Mouse (Mus musculus) CH12.LX (cell line): ENCODE data around the gene Fbxw4. TPM values are rescaled to one million over a fixed set of nuclear protein-coding genes. Genes with fewer than 3 reads are reported as not detected.

Source experiments
- DNase-seq: peaks from one replicate; pipeline ENCODE4 v3.0.0-alpha.2; 2013; ENCODE audit errors: extremely low read depth
- H3K27ac ChIP-seq: 2 replicates; pipeline ENCODE4 v1.5.1; 2012; ENCODE audit warnings: low read depth, mild to moderate bottlenecking, control low read depth, moderate library complexity; ENCODE audit not compliant: insufficient read depth
- H3K27me3 ChIP-seq: replicated peaks from 2 replicates; pipeline ENCODE3; 2012; ENCODE audit warnings: inconsistent platforms
- H3K36me3 ChIP-seq, 2 experiments: replicated peaks in 1 of 2; 2 replicates each; pipeline versions ENCODE3 to v1.6.1; 2012; ENCODE audit warnings: inconsistent platforms in 1 of 2, low read length in 1 of 2, mild to moderate bottlenecking in 1 of 2, mixed read lengths in 1 of 2, moderate library complexity in 1 of 2; ENCODE audit not compliant: control insufficient read depth in 1 of 2, insufficient read depth in 1 of 2
- H3K4me1 ChIP-seq, 2 experiments: 2 replicates each; pipeline ENCODE4 v1.6.1; 2012; ENCODE audit warnings: inconsistent platforms in 1 of 2, moderate library complexity in 1 of 2; ENCODE audit not compliant: insufficient read depth in 2 of 2, control insufficient read depth in 1 of 2
- H3K4me2 ChIP-seq: 2 replicates; pipeline ENCODE4 v1.6.1; 2012; ENCODE audit warnings: low read depth, mild to moderate bottlenecking, control low read depth; ENCODE audit not compliant: poor library complexity, insufficient read depth, severe bottlenecking
- H3K4me3 ChIP-seq, 3 experiments: fragments of 150-350 bp in 1 of 3; sonication (generic) in 1 of 3; replicated peaks in 1 of 3; 2 replicates each; pipeline versions ENCODE3 to v1.5.1; 2011 to 2012; ENCODE audit warnings: low read depth in 2 of 3, low read length in 2 of 3, mild to moderate bottlenecking in 2 of 3, moderate library complexity in 2 of 3, control low read depth in 1 of 3, improper control_type of control experiment in 1 of 3, inconsistent platforms in 1 of 3, mixed read lengths in 1 of 3; ENCODE audit not compliant: poor library complexity in 1 of 3
- H3K79me2 ChIP-seq: replicated peaks from 2 replicates; pipeline ENCODE4 v1.6.1; 2012; ENCODE audit warnings: mild to moderate bottlenecking, moderate library complexity; ENCODE audit not compliant: control insufficient read depth, poor library complexity, insufficient read depth, severe bottlenecking; ENCODE audit errors: extremely low read depth
- H3K9ac ChIP-seq: 2 replicates; pipeline ENCODE4 v1.6.1; 2012; ENCODE audit warnings: low read depth, mild to moderate bottlenecking, control low read depth, moderate library complexity; ENCODE audit not compliant: insufficient read depth
- H3K9me3 ChIP-seq: replicated peaks from 2 replicates; pipeline ENCODE3; 2012; ENCODE audit warnings: low read length, inconsistent platforms, mixed read lengths
- CHD1 ChIP-seq: IDR thresholded peaks from 2 replicates; pipeline ENCODE4 v1.6.1; 2012; ENCODE audit warnings: low read depth, low read length, improper control_type of control experiment, inconsistent platforms
- CHD2 ChIP-seq: IDR thresholded peaks from 2 replicates; pipeline ENCODE4 v1.6.1; 2011; ENCODE audit warnings: low read length, improper control_type of control experiment
- CTCF ChIP-seq, 2 experiments: IDR thresholded peaks in 1 of 2; conservative IDR thresholded peaks in 1 of 2; 2 replicates each; pipeline ENCODE4 v1.5.1; 2011 to 2012; ENCODE audit warnings: low read depth in 2 of 2, low read length in 2 of 2, improper control_type of control experiment in 1 of 2, inconsistent platforms in 1 of 2, mild to moderate bottlenecking in 1 of 2, moderate library complexity in 1 of 2
- ELF1 ChIP-seq: IDR thresholded peaks from 2 replicates; pipeline ENCODE4 v1.6.1; 2014; ENCODE audit warnings: low read depth, mild to moderate bottlenecking, inconsistent platforms, low read length, improper control_type of control experiment
- ETS1 ChIP-seq: conservative IDR thresholded peaks from 2 replicates; pipeline ENCODE4 v1.6.1; 2012; ENCODE audit warnings: low read depth, mild to moderate bottlenecking, inconsistent platforms, low read length, improper control_type of control experiment, moderate library complexity
- GABPA ChIP-seq: IDR thresholded peaks from 2 replicates; pipeline ENCODE4 v1.6.1; 2012; ENCODE audit warnings: low read depth, low read length, improper control_type of control experiment, inconsistent platforms; ENCODE audit not compliant: insufficient replicate concordance
- HCFC1 ChIP-seq: IDR thresholded peaks from 2 replicates; pipeline ENCODE4 v1.6.1; 2012; ENCODE audit warnings: low read depth, mild to moderate bottlenecking, inconsistent platforms, low read length, improper control_type of control experiment
- JUN ChIP-seq: IDR thresholded peaks from 2 replicates; pipeline ENCODE4 v1.6.1; 2011; ENCODE audit warnings: low read depth, mild to moderate bottlenecking, low read length, improper control_type of control experiment, moderate library complexity; ENCODE audit not compliant: insufficient read depth
- JUND ChIP-seq: conservative IDR thresholded peaks from 2 replicates; pipeline ENCODE4 v1.6.1; 2011; ENCODE audit warnings: low read depth, low read length, improper control_type of control experiment
- KAT2A ChIP-seq: IDR thresholded peaks from 2 replicates; pipeline ENCODE4 v1.6.1; 2012; ENCODE audit warnings: low read length, improper control_type of control experiment, inconsistent platforms; ENCODE audit not compliant: insufficient replicate concordance
- MXI1 ChIP-seq: IDR thresholded peaks from 2 replicates; pipeline ENCODE4 v1.6.1; 2011; ENCODE audit warnings: mild to moderate bottlenecking, low read depth, low read length, improper control_type of control experiment
- MYC ChIP-seq: IDR thresholded peaks from 2 replicates; pipeline ENCODE4 v1.6.1; 2011; ENCODE audit warnings: low read depth, mild to moderate bottlenecking, improper control_type of control experiment, low read length
- PAX5 ChIP-seq: IDR thresholded peaks from 2 replicates; pipeline ENCODE4 v1.6.1; 2012; ENCODE audit warnings: low read length, inconsistent platforms, mixed read lengths
- POLR2A ChIP-seq: IDR thresholded peaks from 2 replicates; pipeline ENCODE4 v1.6.1; 2011; ENCODE audit warnings: low read depth, mild to moderate bottlenecking, improper control_type of control experiment, low read length
- POLR2AphosphoS2 ChIP-seq: IDR thresholded peaks from 2 replicates; pipeline ENCODE4 v1.6.1; 2011; ENCODE audit warnings: low read depth, low read length, improper control_type of control experiment
- RAD21 ChIP-seq: IDR thresholded peaks from 2 replicates; pipeline ENCODE4 v1.6.1; 2011; ENCODE audit warnings: low read depth, mild to moderate bottlenecking, low read length, improper control_type of control experiment, moderate library complexity
- RCOR1 ChIP-seq: conservative IDR thresholded peaks from 2 replicates; pipeline ENCODE4 v1.6.1; 2012; ENCODE audit warnings: low read depth, mild to moderate bottlenecking, inconsistent platforms, low read length, improper control_type of control experiment
- SMC3 ChIP-seq: IDR thresholded peaks from 2 replicates; pipeline ENCODE4 v1.6.1; 2011; ENCODE audit warnings: low read depth, low read length, improper control_type of control experiment
- TBP ChIP-seq: conservative IDR thresholded peaks from 2 replicates; pipeline ENCODE4 v1.6.1; 2011; ENCODE audit warnings: low read depth, low read length, improper control_type of control experiment
- UBTF ChIP-seq: IDR thresholded peaks from 2 replicates; pipeline ENCODE4 v1.6.1; 2012; ENCODE audit warnings: low read depth, mild to moderate bottlenecking, inconsistent platforms, low read length, improper control_type of control experiment, moderate library complexity
- USF1 ChIP-seq: IDR thresholded peaks from 2 replicates; pipeline ENCODE4 v1.6.1; 2014; ENCODE audit warnings: low read depth, mild to moderate bottlenecking, inconsistent platforms, low read length, improper control_type of control experiment
- ZC3H11A ChIP-seq: IDR thresholded peaks from 2 replicates; pipeline ENCODE4 v1.6.1; 2012; ENCODE audit warnings: low read depth, mild to moderate bottlenecking, inconsistent platforms, low read length, improper control_type of control experiment
- ZMIZ1 ChIP-seq: IDR thresholded peaks from 2 replicates; pipeline ENCODE4 v1.6.1; 2012; ENCODE audit warnings: low read depth, mild to moderate bottlenecking, inconsistent platforms, low read length, improper control_type of control experiment
- dilution Hi-C: fragments of 300-500 bp; cut with MboI; formaldehyde crosslinking; loops from 2 replicates; pipeline ENCODE4 v1.14.3; 2020; ENCODE audit warnings: low sequenced_read_pairs; ENCODE audit not compliant: extremely low pct_unique_long_range_greater_than_20kb, extremely low pct_ligation_motif_present
- in situ Hi-C: fragments of 300-500 bp; cut with MboI; formaldehyde crosslinking; loops from 3 replicates; pipeline ENCODE4 v1.14.3; 2019; ENCODE audit warnings: low sequenced_read_pairs, low pct_ligation_motif_present, low pct_unique_long_range_greater_than_20kb, mixed read lengths
- polyA plus RNA-seq: library from polyadenylated mRNA; unstranded; fragments of >175 nt; gene quantifications from 2 replicates; pipeline ENCODE4 v1.2.1, GENCODE M21; 2012; ENCODE audit warnings: low read depth; ENCODE audit not compliant: insufficient read length
- total RNA-seq, 2 experiments: library from RNA; depleted of rRNA; stranded (reverse); fragments of 300-350 nt in 1 of 2; fragments of >200 nt in 1 of 2; gene quantifications; 2 replicates each; pipeline ENCODE4 v1.2.3; 2012 to 2014

Fbxw4 gene
- total and polyA plus RNA-seq, 3 experiments, result 4.5 to 8.6 (median 7.5) TPM

DNA sequence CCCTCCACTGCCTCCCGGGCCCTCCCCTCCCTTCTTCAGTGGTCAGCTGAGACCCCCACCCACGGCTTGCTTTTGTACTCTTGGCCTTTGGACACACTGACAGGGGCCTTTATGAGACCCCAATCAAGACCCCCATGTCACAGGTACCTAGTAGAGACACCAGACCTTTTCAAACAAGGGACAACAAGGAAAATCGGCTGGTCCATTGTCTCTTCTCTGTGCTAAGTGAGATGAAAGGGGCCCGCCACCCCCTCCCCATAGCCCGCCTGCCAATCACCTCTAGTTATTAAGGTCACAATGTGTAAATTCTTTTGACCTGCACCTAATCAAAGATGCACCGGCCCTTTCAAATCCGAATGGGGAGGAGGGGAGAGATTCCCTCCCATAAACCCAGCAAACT is 43.4 kb downstream of the Fbxw4 start:
- DNase-seq, result no peak
- Histone ChIP-seq H3K27me3 (no peaks in the 10 kb centered on the region), H3K27ac (no peak overlapping the region), H3K9ac (no peak overlapping the region), H3K36me3 (peaks cover 0 to 16% of the 10 kb centered on the region in 2 experiments), H3K9me3 (no peaks in the 10 kb centered on the region), H3K4me1 (peaks cover 0 to 10% of the 10 kb centered on the region in 2 experiments; a peak in 1 of 4 replicates), H3K4me3 (no peak overlapping the region), H3K79me2 (no peaks in the 10 kb centered on the region), H3K4me2 (no peak overlapping the region)
- in situ Hi-C loops (no loop called here), dilution Hi-C loops (no loop called here)
- no peak for TF ChIP-seq POLR2AphosphoS2
- TF ChIP-seq UBTF, result no peak
- TF ChIP-seq PAX5, result no peak
- no peak for TF ChIP-seq MYC
- TF ChIP-seq GABPA, result no peak
- no peak for TF ChIP-seq MXI1
- TF ChIP-seq JUN, result no peak
- TF ChIP-seq RAD21, result no peak
- TF ChIP-seq CTCF (conservative IDR thresholded peaks at IDR 0.05 in 1 of 2, IDR thresholded peaks at IDR 0.05 in 1 of 2; ENCODE audit: low read depth in 2 of 2, low read length in 2 of 2), result no peak
- no peak for TF ChIP-seq ZMIZ1
- TF ChIP-seq CHD1, result no peak
- TF ChIP-seq RCOR1, result no peak
- TF ChIP-seq KAT2A, result no peak
- TF ChIP-seq CHD2, result no peak
- TF ChIP-seq USF1, result no peak
- TF ChIP-seq ETS1, result no peak

DNA sequence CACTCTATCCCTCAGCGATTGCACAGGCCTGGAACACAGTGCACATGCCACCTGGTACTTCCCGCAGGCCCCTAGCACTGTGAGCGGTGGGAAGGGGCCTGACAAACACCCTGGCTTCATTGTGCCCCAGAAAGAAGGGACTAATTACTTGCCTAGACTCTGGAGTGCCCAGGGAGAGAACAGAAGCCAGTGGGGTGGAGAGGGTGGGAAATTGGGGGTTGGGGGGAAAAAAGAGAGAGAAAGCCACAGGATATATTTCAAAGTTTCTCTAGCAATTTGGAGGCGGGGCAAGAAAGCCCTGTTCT is 43.9 kb downstream of the Fbxw4 start:
- no peak for DNase-seq
- Histone ChIP-seq H3K9ac (no peak overlapping the region), H3K4me1 (peaks cover 0 to 10% of the 10 kb centered on the region in 2 experiments; a peak in 1 of 4 replicates), H3K36me3 (peaks cover 0 to 12% of the 10 kb centered on the region in 2 experiments)
- TF ChIP-seq USF1 (no peak), UBTF (no peak), ZC3H11A (no peak), KAT2A (no peak), TBP (no peak), MYC (no peak), MXI1 (no peak), HCFC1 (no peak), POLR2A (no peak), ETS1 (no peak), JUND (no peak), ELF1 (no peak), SMC3 (no peak)
- TF ChIP-seq, all 38 proteins: peak for 0
- no peaks in the 10 kb centered on the region for H3K9me3 ChIP-seq
- no peak overlapping the region for H3K4me3 ChIP-seq
- dilution Hi-C loops (no loop called here), in situ Hi-C loops (no loop called here)
- H3K27me3 ChIP-seq, result no peaks in the 10 kb centered on the region
- H3K79me2 ChIP-seq, result no peaks in the 10 kb centered on the region
- H3K27ac ChIP-seq, result no peak overlapping the region
- no peak overlapping the region for H3K4me2 ChIP-seq
